In the genomic region with DNA sequence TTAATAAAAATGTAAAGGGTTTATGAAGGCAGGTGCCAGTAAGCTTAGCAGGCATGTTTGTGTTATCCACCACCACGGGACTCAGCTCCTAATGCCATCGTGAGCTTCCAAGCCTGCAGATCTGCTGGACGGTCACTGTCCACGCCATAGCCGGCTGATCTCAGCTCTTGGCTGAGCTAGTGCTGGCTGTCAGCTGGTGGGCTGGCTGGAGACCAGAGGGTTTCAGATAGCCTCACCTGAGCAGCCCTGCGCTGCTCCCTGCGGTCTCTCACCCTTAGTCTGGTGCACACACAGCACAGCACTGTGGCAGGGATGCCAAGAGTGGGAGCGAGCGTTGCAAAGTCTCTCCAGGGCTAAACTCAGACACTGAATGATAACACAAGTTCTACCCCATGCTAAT, we compare ENCODE assay signal across 21 mouse cellular contexts. TPM values are rescaled to one million over a fixed set of nuclear protein-coding genes. Genes with fewer than 3 reads are reported as not detected.
A peak's percentile ranks its signal among the peaks of the same experiment; 100 is the strongest.
DNase-seq lines count a peak whose midpoint lies in the region; ATAC-seq and TF ChIP-seq lines count a peak whose summit lies in the region.
"Had no signal": no experiment of that assay in that cellular context is flagged by ENCODE, and none has a peak within 500 bp of the region (broad histone marks: within the 10 kb centered on the region; RNA-seq: fewer than 3 reads in every experiment).

No protein-coding gene starts in this region.

- no peak overlapping the region for H3K27ac ChIP-seq in heart, embryonic 11.5 days (ENCODE audit: low read depth, low read length)
- no peak overlapping the region for H3K27ac ChIP-seq in hindbrain, embryonic 13.5 days
- no peak overlapping the region for H3K27ac ChIP-seq in lung, postnatal 0 days (ENCODE audit: low read length)
- H3K27ac ChIP-seq: forebrain, embryonic 13.5 days; hindbrain, postnatal 0 days; kidney, postnatal 0 days; layer of hippocampus, adult 2 months; limb, embryonic 13.5 days; liver, embryonic 15.5 days had no signal

- DNase-seq in heart, adult 11 months = peak; percentile 98
- peak; percentile 74 for DNase-seq in cerebellum, adult 9-10 months
- peak; percentile 70 for DNase-seq in gastrocnemius, postnatal 10 days
- DNase-seq in heart, postnatal 25 days (ENCODE audit: low spot score) = peak; percentile 16
- no peak for DNase-seq in right cerebral cortex, adult 18-20 months
- no peak for DNase-seq in lung, postnatal 0 days (ENCODE audit: low spot score)
- DNase-seq: adrenal gland, postnatal 25 days; kidney, adult 11 months; lung, postnatal 10 days; right cerebral cortex, postnatal 14 days; thymus, postnatal 14 days had no signal

- intact Hi-C loops in heart, postnatal 25 days (cut with DNase I) = no loop called here

- WGBS in heart, embryonic 11.5 days (ENCODE audit: insufficient replicate concordance) = 81% methylated on average over 9 of the region's 9 CpGs
- WGBS in hindbrain, embryonic 13.5 days = 93% methylated on average over 9 of the region's 9 CpGs
- 79% methylated on average over 9 of the region's 9 CpGs for WGBS in lung, postnatal 0 days

- H3K9ac ChIP-seq in heart, embryonic 11.5 days (ENCODE audit: low read depth, low read length) = no peak overlapping the region
- no peak overlapping the region for H3K9ac ChIP-seq in hindbrain, embryonic 13.5 days
- H3K9ac ChIP-seq in lung, postnatal 0 days (replicated peaks; ENCODE audit: low read depth) = no peak overlapping the region
- H3K9ac ChIP-seq: forebrain, embryonic 13.5 days; limb, embryonic 13.5 days; liver, embryonic 15.5 days had no signal

- H3K27me3 ChIP-seq in heart, embryonic 11.5 days (ENCODE audit: control insufficient read depth, insufficient read depth, low read length) = peaks cover 3% of the 10 kb centered on the region; the same call in 1 of the 2 replicates
- H3K27me3 ChIP-seq in hindbrain, embryonic 13.5 days = peaks cover under 1% of the 10 kb centered on the region; the same call in 1 of the 2 replicates
- H3K27me3 ChIP-seq in lung, postnatal 0 days (replicated peaks; ENCODE audit: insufficient read depth, low read length) = no peaks in the 10 kb centered on the region
- H3K27me3 ChIP-seq: limb, embryonic 13.5 days; liver, embryonic 15.5 days had no signal

- H3K4me3 ChIP-seq in heart, embryonic 11.5 days (ENCODE audit: low read depth, low read length) = no peak overlapping the region
- no peak overlapping the region for H3K4me3 ChIP-seq in hindbrain, embryonic 13.5 days
- H3K4me3 ChIP-seq in lung, postnatal 0 days (ENCODE audit: low read depth, low read length) = no peak overlapping the region
- H3K4me3 ChIP-seq: forebrain, embryonic 13.5 days; layer of hippocampus, adult 2 months; limb, embryonic 13.5 days; liver, embryonic 15.5 days; megakaryocyte, embryonic 14.5 days had no signal

- no peak for ATAC-seq in heart, embryonic 11.5 days (replicated peaks; ENCODE audit: insufficient number of reproducible peaks, low FRiP score, low TSS enrichment)
- ATAC-seq in hindbrain, embryonic 13.5 days (ENCODE audit: low FRiP score) = no peak
- ATAC-seq in lung, postnatal 0 days = no peak
- ATAC-seq: forebrain, embryonic 13.5 days; hindbrain, postnatal 0 days; midbrain, embryonic 16.5 days had no signal

- no peaks in the 10 kb centered on the region for H3K36me3 ChIP-seq in heart, embryonic 11.5 days (ENCODE audit: control insufficient read depth, insufficient read depth, low read length)
- H3K36me3 ChIP-seq in hindbrain, embryonic 13.5 days = no peaks in the 10 kb centered on the region
- no peaks in the 10 kb centered on the region for H3K36me3 ChIP-seq in lung, postnatal 0 days (ENCODE audit: insufficient read depth, low read length)
- H3K36me3 ChIP-seq: limb, embryonic 13.5 days; liver, embryonic 15.5 days had no signal

- no peak overlapping the region for H3K4me2 ChIP-seq in heart, embryonic 11.5 days
- H3K4me2 ChIP-seq in hindbrain, embryonic 13.5 days = no peak overlapping the region
- H3K4me2 ChIP-seq in lung, postnatal 0 days (replicated peaks; ENCODE audit: low read depth, low read length) = no peak overlapping the region
- H3K4me2 ChIP-seq: forebrain, embryonic 13.5 days; limb, embryonic 13.5 days; liver, embryonic 15.5 days had no signal

- no peak for TF ChIP-seq EP300 in lung, postnatal 0 days (IDR thresholded peaks at IDR 0.05)

- H3K9me3 ChIP-seq in heart, embryonic 11.5 days (replicated peaks; ENCODE audit: control insufficient read depth, low read length) = no peaks in the 10 kb centered on the region
- no peaks in the 10 kb centered on the region for H3K9me3 ChIP-seq in hindbrain, embryonic 13.5 days
- H3K9me3 ChIP-seq in lung, postnatal 0 days (ENCODE audit: low read length) = no peaks in the 10 kb centered on the region
- H3K9me3 ChIP-seq: liver, embryonic 15.5 days had no signal

- TF ChIP-seq CTCF in lung, postnatal 0 days (IDR thresholded peaks at IDR 0.05) = no peak

- no peaks in the 10 kb centered on the region for H3K4me1 ChIP-seq in heart, embryonic 11.5 days (ENCODE audit: control insufficient read depth, insufficient read depth, low read length)
- 0 out of 2 replicates have a peak, but pooled peaks cover 5% of the 10 kb centered on the region for H3K4me1 ChIP-seq in hindbrain, embryonic 13.5 days (replicated peaks)
- no peaks in the 10 kb centered on the region for H3K4me1 ChIP-seq in lung, postnatal 0 days (ENCODE audit: insufficient read depth, low read depth, low read length)
- H3K4me1 ChIP-seq: forebrain, embryonic 13.5 days; limb, embryonic 13.5 days; liver, embryonic 15.5 days had no signal

RNA-seq across cellular contexts. Expression of gene Ky, which starts 12.9 kb away (rescaled TPM):
- polyA plus RNA-seq in heart, embryonic 11.5 days (2014; fragmentation: Nextera tagmentation; extraction: Ambion mirVana) = 0.27 and 2.3 TPM in 2 replicates
- total RNA-seq in gastrocnemius, postnatal 10 days (2021) = 100 to 1,000 TPM; 133 to 138 TPM
- 10 to 100 TPM; 13.2 to 26.4 TPM for total RNA-seq in heart, postnatal 25 days (2021)
- 0.29 and 0.36 TPM in 2 replicates for polyA plus RNA-seq in hindbrain, embryonic 13.5 days (2015; fragmentation: Nextera tagmentation; extraction: Ambion mirVana)
- polyA plus RNA-seq in lung, postnatal 0 days (2015; fragmentation: Nextera tagmentation; extraction: Ambion mirVana) = 0.02 and 0.20 TPM in 2 replicates

Comparison
In these comparisons a context has a peak if more than half of its experiments do, and no peak if none do; other contexts are left out.
1. DNase-seq: peak in heart, adult 11 months (single experiment), cerebellum, adult 9-10 months (single experiment), gastrocnemius, postnatal 10 days (single experiment) and heart, postnatal 25 days (single experiment); none in right cerebral cortex, adult 18-20 months (single experiment) and lung, postnatal 0 days (single experiment).